Mouse (Mus musculus): ENCODE data around the gene Tmem201.

DNA sequence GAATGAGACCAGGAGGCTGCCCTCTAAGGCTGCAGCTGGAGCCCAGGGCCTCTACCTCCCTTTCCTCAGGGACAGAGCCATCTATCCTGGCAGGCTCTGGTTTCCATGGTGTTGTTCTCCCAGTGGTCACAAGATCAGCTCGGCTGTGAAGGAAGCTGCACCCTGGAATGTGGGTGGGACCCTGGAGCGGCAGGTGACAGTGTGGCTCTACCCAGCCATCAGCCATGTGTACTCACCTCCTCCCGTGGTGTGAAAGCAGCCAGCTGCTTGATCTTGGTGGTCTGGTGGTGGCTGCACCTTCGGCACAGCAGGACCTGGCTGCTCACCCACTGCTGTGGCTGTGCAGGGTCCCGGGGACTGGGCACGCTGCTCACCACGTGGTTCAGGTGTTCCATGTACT, 7.0 kb downstream of the Tmem201 start:
- TF ChIP-seq CTCF (IDR thresholded peaks at IDR 0.05; ENCODE audit: low read depth): no peak
- no peak for TF ChIP-seq EP300 (IDR thresholded peaks at IDR 0.05; ENCODE audit: low read depth)
